In genomic region chr2:29965250-29965843, GRCm38 (mm10) we compare ENCODE assay signal across 8 mouse cellular contexts. TPM values are rescaled to one million over a fixed set of nuclear protein-coding genes. Genes with fewer than 3 reads are reported as not detected.
DNase-seq lines count a peak whose midpoint lies in the region; ATAC-seq lines count a peak whose summit lies in the region.

Gene Sptan1 (plus strand): TSS chr2:29965560.

- H3K9me3 ChIP-seq in hindbrain, embryonic 16.5 days (ENCODE audit: control insufficient read depth, low read length): no peaks in the 10 kb centered on the region

- H3K9ac ChIP-seq in hindbrain, embryonic 16.5 days (ENCODE audit: low read depth, low read length): peak within 1 kb of the TSS; percentile 98

- no peaks in the 10 kb centered on the region for H3K27me3 ChIP-seq in hindbrain, embryonic 16.5 days (replicated peaks; ENCODE audit: control insufficient read depth, insufficient read depth, low read length)

- WGBS in hindbrain, embryonic 16.5 days: under 1% methylated on average over 79 of the region's 82 CpGs
- WGBS in macrophage (ENCODE audit: missing documents): under 1% methylated on average over 81 of the region's 82 CpGs

- H3K27ac ChIP-seq in hindbrain, embryonic 16.5 days (ENCODE audit: low read depth, low read length): peak within 1 kb of the TSS; percentile 98
- peak within 1 kb of the TSS; percentile 72 for H3K27ac ChIP-seq in macrophage

- peaks cover 43% of the 10 kb centered on the region for H3K4me1 ChIP-seq in hindbrain, embryonic 16.5 days (ENCODE audit: control insufficient read depth, insufficient read depth, low read depth, low read length)

- H3K79me2 ChIP-seq in macrophage (ENCODE audit: inconsistent target): peaks cover 45% of the 10 kb centered on the region

- peak within 1 kb of the TSS; percentile 86 for H3K4me3 ChIP-seq in hindbrain, embryonic 16.5 days (ENCODE audit: low read length)
- peak within 1 kb of the TSS; percentile 57 for H3K4me3 ChIP-seq in macrophage (ENCODE audit: inconsistent target)

- peak; percentile 94 for DNase-seq in T-cell, adult 2 months (ENCODE audit: low spot score)
- DNase-seq in cerebellum, postnatal 36 days: peak; percentile 99
- DNase-seq in gastrocnemius, adult 18-20 months (ENCODE audit: low spot score): peak; percentile 96
- DNase-seq in left cerebral cortex, adult 18-20 months (ENCODE audit: low spot score in 2 of 2): peak; percentile 98
- DNase-seq in right cerebral cortex, adult 18-20 months: peak; percentile 95
- peak; percentile 94 for DNase-seq in urinary bladder, postnatal 10 days (ENCODE audit: low spot score)

- ATAC-seq in hindbrain, embryonic 16.5 days: peak; percentile 99

- no peaks in the 10 kb centered on the region; the same call in 1 of the 2 replicates for H3K36me3 ChIP-seq in hindbrain, embryonic 16.5 days (ENCODE audit: control insufficient read depth, insufficient read depth, low read length)
- H3K36me3 ChIP-seq in macrophage (ENCODE audit: inconsistent target): no peaks in the 10 kb centered on the region

- H3K4me2 ChIP-seq in hindbrain, embryonic 16.5 days (ENCODE audit: low read length): peak within 1 kb of the TSS; percentile 84

RNA-seq across cellular contexts. Expression of gene Sptan1, which starts in this region (rescaled TPM):
- total RNA-seq in gastrocnemius, adult 18-20 months (2021): 10 to 100 TPM; 32.7 to 43.1 TPM
- 234 and 268 TPM in 2 replicates for polyA plus RNA-seq in hindbrain, embryonic 16.5 days (2015; fragmentation: Nextera tagmentation; extraction: Ambion mirVana)
- total RNA-seq in left cerebral cortex, adult 18-20 months (2021): 100 to 1,000 TPM; 825 to 827 TPM
- 1,000 to 10,000 TPM in 5 of 26 experiments, 100 to 1,000 TPM in 21; 187 to 1,667 (median 349) TPM for total RNA-seq in macrophage (2018; cell fraction: chromatin; rRNA removed)
- total RNA-seq in macrophage (2018; cell fraction: cytosol; rRNA removed): 100 to 1,000 TPM in 4 of 26 experiments, 10 to 100 TPM in 22; 45.6 to 165 (median 76.8) TPM
- 100 to 1,000 TPM; 105 to 615 (median 171) TPM for total RNA-seq in macrophage (2018; cell fraction: nucleus; rRNA removed)
- 67.1 to 95.0 TPM (median 74.1 TPM) in 3 replicates for polyA plus RNA-seq in macrophage (2018)

Comparison
In these comparisons a context has a peak if more than half of its experiments do, and no peak if none do; other contexts are left out.
1. Peak in every context shown above with its lines: DNase-seq, ATAC-seq, H3K4me3 ChIP-seq and H3K27ac ChIP-seq.
2. RNA of gene Sptan1 (total RNA-seq): 825 to 827 TPM in left cerebral cortex, adult 18-20 months; 32.7 to 43.1 TPM in gastrocnemius, adult 18-20 months; every median in the first group is over 10 times any median in the second.